Mouse (Mus musculus) adrenal gland, adult 18-20 months (tissue): Measurements from ENCODE around the gene Sf1. TPM values are rescaled to one million over a fixed set of nuclear protein-coding genes. Genes with fewer than 3 reads are reported as not detected.

Experiments
- DNase-seq, 2 experiments: peaks; one replicate each; pipeline ENCODE4 v3.0.0; 2021 to 2022; ENCODE audit warnings: low spot score in 2 of 2
- microRNA-seq, 2 experiments: library from miRNA; unstranded; fragments of <30 nt; microRNA quantifications; one replicate each; pipeline ENCODE4 v1.2.0; 2021; ENCODE audit warnings: borderline number of aligned reads in 2 of 2
- total RNA-seq, 2 experiments: library from RNA; stranded (reverse); gene quantifications; 1 replicate in 1 of 2; 2 replicates in 1 of 2; pipeline ENCODE4 v1.2.3; 2021

Sf1 gene
- total RNA-seq, 2 experiments from 2014 or later = 233 to 277 TPM

- no peak for DNase-seq
These were observed 53.6 kb downstream of the Sf1 start for GRCm38 (mm10) chr19:6416894-6417761.

GRCm38 (mm10) chr19:6418233-6418879 lies 54.9 kb downstream of the Sf1 start, which contains the start of gene Nrxn2:
Gene Nrxn2, plus strand, starts transcription at chr19:6418731.
- DNase-seq = peak; percentile 82 to 88

DNA sequence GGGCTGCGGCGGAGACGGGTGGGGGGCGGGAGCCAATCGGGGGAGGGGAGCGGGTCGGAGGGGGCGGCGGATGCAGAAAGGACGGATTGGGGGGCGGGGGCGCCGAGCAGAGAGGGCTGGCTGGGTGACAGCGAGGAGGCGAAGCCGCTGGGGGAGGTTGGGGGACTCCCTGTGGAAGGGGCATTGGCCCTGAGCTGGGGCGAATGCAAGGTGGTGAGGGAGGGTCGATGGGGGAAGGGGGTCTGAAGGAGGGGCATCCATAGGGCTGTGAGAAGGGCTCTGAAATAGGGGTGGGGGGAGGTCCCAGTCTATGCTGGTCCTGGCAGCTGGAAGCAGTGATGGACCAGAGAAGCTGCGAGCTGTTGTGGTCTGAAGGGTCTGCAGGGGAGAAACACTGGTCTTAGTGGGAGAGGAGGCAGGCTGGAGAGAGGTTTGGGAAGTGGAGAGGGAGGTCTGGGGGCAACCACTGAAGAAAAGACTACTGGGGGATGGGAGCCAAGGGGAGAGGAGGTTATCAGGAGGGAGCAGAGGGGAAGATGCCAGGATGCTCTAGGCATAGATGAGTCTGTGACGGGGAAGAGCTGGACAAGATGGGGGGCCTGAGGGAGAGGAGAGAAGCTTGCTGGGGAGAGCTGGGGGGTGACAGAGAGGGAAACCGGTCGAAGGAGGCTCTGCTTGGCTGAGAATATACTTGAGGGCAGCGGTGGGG lies 55.6 kb downstream of the Sf1 start:
- DNase-seq = no peak

DNA sequence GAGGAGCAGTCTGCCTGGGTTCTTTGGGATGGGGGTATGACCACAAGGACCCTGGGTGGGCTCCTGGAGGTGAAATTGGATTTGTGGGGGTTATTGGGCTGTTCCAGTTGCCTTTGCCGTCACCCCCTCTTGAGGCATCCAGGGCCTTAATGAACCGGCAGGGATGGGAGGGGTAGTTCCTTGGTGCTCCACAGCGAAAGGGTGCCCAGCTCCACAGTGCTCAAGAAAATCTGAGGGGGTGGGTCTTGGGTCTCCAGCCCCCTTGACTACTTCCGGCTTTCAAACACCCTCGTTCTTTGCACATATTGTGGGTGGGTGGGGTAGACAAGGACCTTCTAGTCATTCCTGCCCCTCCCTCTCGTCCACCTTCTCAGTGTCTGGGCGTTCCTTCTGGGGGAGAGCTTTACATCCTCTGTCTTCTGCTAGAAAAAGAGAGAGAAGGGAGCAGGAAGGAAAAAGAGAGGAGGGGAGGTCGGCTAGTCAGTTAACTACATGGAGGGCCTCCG lies 56.4 kb downstream of the Sf1 start:
- DNase-seq = no peak

- no peak for DNase-seq
These were observed 57.2 kb downstream of the Sf1 start for GRCm38 (mm10) chr19:6420481-6421210.

- DNase-seq = no peak
These were observed 57.7 kb downstream of the Sf1 start for GRCm38 (mm10) chr19:6421211-6421590.

- no peak for DNase-seq
These were observed 58.5 kb downstream of the Sf1 start for GRCm38 (mm10) chr19:6422014-6422413.

GRCm38 (mm10) chr19:6423241-6423640 lies 59.8 kb downstream of the Sf1 start:
- DNase-seq = no peak

DNA sequence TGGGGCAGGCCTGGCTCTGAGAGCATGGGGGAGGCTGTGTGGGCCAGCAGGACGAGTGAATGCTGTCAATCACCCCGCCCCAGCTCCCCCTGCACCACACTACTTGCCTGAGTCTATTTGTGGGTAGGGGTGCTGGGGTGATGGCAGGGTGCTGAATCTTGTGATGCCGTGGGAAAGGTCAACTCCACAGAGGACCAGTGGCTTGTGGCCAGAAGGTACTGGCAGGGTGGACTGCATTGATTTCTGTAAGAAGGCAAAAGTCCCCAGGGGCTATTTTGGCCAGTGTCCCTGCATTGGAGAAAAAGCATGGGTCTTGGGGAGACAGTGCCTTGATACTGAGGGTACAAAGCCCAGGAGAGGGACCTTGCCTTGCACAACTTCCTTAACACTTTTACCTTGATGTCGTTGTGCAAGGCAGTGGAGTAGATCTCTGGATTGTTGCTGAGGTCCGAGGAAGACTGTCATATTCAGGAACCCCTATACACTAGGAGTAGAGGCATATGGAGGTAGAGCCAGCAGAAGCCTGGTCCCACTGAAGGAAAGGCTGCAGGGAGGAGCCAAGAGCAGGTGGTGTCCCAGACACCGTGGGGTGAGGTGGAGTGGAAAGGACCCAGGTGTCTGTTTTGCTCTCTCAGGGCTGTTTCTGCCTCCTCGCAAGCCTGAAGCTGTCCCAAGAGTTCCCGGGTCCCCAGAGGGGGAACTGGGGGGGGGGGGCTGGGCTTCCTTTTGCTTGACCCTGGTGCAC lies 60.8 kb downstream of the Sf1 start:
- no peak for DNase-seq

GRCm38 (mm10) chr19:6425595-6425994 lies 62.1 kb downstream of the Sf1 start:
- DNase-seq = no peak

DNA sequence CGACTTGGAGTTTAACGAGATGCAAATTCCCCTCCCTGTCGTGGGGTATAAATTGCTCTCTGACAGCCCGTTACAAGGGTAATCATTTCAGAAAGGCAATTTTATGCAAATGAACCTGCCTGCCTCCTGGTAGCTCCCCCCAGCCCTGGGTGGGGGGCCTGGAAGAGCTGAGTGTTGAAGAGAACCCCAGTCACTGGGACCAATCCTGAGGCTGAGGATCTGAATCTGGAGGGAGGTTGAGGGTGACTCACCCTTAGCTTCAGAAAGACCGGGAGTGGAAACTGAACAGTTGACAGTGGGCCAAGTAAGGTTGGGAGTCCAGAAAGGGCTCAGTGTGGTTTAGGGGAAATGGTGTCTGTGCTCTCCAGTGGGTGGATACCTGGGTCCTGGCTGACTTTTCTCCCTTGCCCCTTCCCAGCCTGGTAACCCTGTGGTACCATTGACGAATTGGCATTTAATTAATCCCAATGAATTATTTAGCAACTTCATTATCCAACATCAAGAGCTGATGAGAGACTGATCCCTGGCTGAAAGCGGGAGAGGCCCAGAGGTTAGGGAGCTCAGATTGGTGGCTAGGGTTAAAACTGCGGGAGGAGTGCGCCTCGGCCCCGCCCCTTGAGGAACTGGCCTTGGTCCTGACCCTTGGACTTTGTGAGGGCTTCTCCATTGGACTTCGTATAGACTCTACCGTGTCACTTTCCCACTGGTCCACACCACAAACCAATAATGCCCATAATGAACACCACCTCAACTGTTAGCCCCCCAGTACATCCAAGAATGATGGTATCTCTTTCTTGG lies 63.4 kb downstream of the Sf1 start:
- no peak for DNase-seq

Small RNAs within 50 kb of the gene (microRNA-seq; reads per million reads assigned to microRNA genes)
- 0.47 to 1.2 reads per million in 2 experiments for gene Mir6989

Other genes starting within 250 kb of the Sf1 start
- 10 to 100 TPM; 12.9 to 17.2 TPM for gene Sac3d1, start 245.0 kb upstream of the Sf1 start, total RNA-seq
- gene Snx15, start 235.4 kb upstream of the Sf1 start, total RNA-seq = 10 to 100 TPM; 26.8 to 28.1 TPM
- 1 to 10 TPM; 1.6 to 3.1 TPM for gene Batf2, start 222.7 kb upstream of the Sf1 start, total RNA-seq
- gene Arl2, start 222.1 kb upstream of the Sf1 start, total RNA-seq = 10 to 100 TPM; 84.7 to 87.7 TPM
- 1 to 10 TPM in 1 of 2 experiments, under 1 TPM in 1; 0.99 to 1.3 TPM for gene Majin, start 179.3 kb upstream of the Sf1 start, total RNA-seq
- 10 to 100 TPM; 21.9 to 24.2 TPM for gene Gpha2, start 137.3 kb upstream of the Sf1 start, total RNA-seq
- 100 to 1,000 TPM in 1 of 2 experiments, 10 to 100 TPM in 1; 97.0 to 115 TPM for gene Ppp2r5b, start 127.8 kb upstream of the Sf1 start, total RNA-seq
- 10 to 100 TPM; 26.4 to 37.1 TPM for gene Atg2a, start 122.0 kb upstream of the Sf1 start, total RNA-seq
- 100 to 1,000 TPM; 112 to 157 TPM for gene Ehd1, start 87.0 kb upstream of the Sf1 start, total RNA-seq
- gene Cdc42bpg, start 57.2 kb upstream of the Sf1 start, total RNA-seq = 10 to 100 TPM; 15.1 to 19.3 TPM
- gene Men1, start 28.7 kb upstream of the Sf1 start, total RNA-seq = 10 to 100 TPM; 48.2 to 54.2 TPM
- 10 to 100 TPM; 31.1 to 40.1 TPM for gene Map4k2, start 22.6 kb upstream of the Sf1 start, total RNA-seq
- gene Pygm, start 20.7 kb downstream of the Sf1 start, total RNA-seq = 10 to 100 TPM; 55.0 to 65.0 TPM
- gene Rasgrp2, start 35.6 kb downstream of the Sf1 start, total RNA-seq = 10 to 100 TPM; 38.0 to 44.8 TPM
- 1 to 10 TPM; 6.8 to 7.4 TPM for gene Nrxn2, start 55.0 kb downstream of the Sf1 start, total RNA-seq
- gene Slc22a12, start 179.3 kb downstream of the Sf1 start, total RNA-seq = under 1 TPM in 1 of 2 experiments, not detected in 1; 0.17 TPM